Mouse (Mus musculus): Measurements from ENCODE around the gene Gm10160. TPM values are rescaled to one million over a fixed set of nuclear protein-coding genes. Genes with fewer than 3 reads are reported as not detected.
"Not testable (repeated sequence)": the region's sequence is repeated elsewhere in the genome, so short reads cannot be mapped to it uniquely, and the experiment has no call there.

Gm10160 gene
- total RNA-seq, 1 experiment from 2014 or later, result not detected

DNA sequence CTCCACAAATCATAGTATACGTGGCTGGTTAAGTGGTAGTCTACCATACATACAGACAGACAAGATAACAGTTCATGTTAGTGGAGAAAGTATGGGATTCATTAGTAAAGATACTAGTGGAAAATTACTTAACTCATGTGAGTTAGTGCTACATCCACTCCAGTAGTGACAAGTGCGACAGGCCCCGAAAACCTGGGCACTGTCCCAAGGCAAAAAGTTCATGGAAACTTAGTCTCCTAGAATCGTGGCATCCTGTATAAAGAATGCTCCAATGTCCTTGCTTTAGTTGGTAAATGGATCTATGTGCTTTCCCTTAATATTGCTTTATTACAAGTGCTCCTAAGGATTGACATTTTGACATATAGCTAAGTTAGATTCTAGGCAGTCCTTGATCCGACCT lies 17.8 kb downstream of the Gm10160 start:
- ATAC-seq (ENCODE audit: extremely low read depth, insufficient number of reproducible peaks, low FRiP score, poor library complexity, severe bottlenecking), result not testable (repeated sequence)

DNA sequence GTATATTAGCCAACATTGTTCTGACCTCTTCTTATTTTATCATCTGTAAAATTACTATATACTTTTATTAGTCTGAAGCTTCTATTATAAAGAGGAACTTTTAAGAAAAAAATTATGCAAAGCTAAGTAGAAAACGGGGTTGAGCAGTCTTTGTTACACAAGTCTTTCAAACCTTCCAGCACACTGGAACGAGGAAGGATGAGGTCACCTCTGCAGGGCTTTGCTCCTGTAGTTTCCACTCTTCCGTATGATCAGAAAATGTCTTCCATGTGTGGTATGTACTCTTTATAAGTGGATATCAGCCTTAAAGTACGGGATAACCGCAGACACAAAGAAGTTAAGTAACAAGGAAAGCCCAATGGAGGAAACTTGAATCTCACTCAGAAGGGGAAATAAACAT lies 20.2 kb downstream of the Gm10160 start:
- ATAC-seq (ENCODE audit: extremely low read depth, insufficient number of reproducible peaks, low FRiP score, poor library complexity, severe bottlenecking), result no peak

GRCm38 (mm10) chr7:81834847-81835246 lies 20.7 kb downstream of the Gm10160 start:
- no peak for ATAC-seq (ENCODE audit: extremely low read depth, insufficient number of reproducible peaks, low FRiP score, poor library complexity, severe bottlenecking)

- peak; percentile 65 for ATAC-seq (ENCODE audit: extremely low read depth, insufficient number of reproducible peaks, low FRiP score, poor library complexity, severe bottlenecking)
Measured at GRCm38 (mm10) chr7:81829379-81829894, 26.2 kb downstream of the Gm10160 start, which contains the start of gene Btbd1. TSS of gene Btbd1 (minus strand) at chr7:81829431.

DNA sequence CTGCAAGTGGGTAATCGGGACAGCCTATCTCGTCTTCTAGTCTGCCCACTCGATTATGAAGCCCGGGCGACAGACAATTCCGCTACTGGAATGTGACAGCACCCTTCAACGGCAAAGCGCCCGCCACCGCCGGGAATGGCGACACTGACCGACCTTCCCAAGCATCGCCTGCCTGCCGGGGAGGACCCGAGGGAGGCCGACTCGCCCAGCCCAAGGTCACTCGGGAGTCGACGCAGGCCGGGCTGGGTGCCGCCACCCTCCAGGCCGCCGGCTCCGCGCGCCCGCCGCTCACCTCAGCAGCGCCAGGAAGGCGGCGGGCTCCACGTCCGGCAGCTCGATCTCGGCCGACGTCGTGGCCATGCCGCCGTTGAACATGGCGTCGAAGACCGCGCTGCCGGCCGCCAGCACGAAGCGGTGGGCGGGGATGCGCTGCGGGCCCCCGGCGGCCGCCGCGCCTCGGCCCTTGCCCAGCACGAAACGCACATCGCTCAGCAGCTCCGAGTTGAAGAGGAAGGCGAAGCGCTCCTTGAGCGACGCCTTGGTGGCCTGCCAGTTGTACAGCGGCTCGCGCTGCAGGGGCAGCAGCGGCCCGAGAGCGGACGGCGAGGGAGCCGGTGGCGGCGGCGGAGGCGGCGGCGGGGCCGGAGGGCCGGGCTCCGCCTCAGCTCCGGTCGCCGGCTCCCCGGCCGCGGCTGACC lies 26.8 kb downstream of the Gm10160 start:
- ATAC-seq (ENCODE audit: extremely low read depth, insufficient number of reproducible peaks, low FRiP score, poor library complexity, severe bottlenecking), result peak; percentile 40

- ATAC-seq (ENCODE audit: extremely low read depth, insufficient number of reproducible peaks, low FRiP score, poor library complexity, severe bottlenecking), result no peak
Measured at GRCm38 (mm10) chr7:81827806-81828667, 27.6 kb downstream of the Gm10160 start.

DNA sequence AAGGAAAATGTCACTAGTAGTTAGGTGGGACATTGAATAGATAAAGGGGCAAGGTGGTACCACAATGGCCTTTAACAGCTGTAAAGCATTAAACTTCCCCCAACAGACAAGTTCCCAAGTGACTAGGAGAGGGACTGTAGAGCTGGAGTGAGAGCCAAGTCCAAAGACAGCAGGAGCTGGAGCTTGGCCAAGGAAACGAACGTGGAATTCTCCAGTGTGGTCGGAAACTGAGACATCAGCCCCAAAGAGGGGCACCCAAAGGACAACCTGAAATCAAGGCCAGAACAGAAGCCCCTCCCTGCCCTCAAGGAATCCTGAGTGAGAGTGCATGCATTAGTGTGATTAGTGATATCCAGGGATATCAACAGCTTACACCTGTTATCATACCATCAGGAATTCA lies 30.2 kb downstream of the Gm10160 start:
- no peak for ATAC-seq (ENCODE audit: extremely low read depth, insufficient number of reproducible peaks, low FRiP score, poor library complexity, severe bottlenecking)

- no peak for ATAC-seq (ENCODE audit: extremely low read depth, insufficient number of reproducible peaks, low FRiP score, poor library complexity, severe bottlenecking)
Measured at GRCm38 (mm10) chr7:81824906-81825305, 30.7 kb downstream of the Gm10160 start.

DNA sequence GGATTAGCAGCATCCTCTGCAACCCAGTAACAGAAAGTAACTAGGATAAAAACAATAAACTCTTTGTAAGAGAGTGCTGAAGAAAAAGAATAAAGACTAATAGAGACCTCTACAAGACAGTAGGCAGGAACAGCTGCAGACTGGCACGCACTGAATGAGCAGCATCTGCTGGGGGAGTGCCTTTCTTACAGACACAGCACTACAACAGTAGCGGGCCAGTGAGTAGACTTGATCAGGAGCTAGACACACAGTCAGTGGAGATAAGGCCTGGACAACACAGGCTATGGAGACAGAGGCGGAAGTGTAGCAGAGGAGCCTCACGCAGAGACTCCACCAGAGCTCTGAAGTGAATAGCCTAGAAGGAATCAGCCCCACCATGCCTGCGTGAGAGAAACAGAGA lies 49.5 kb downstream of the Gm10160 start:
- no peak for ATAC-seq (ENCODE audit: extremely low read depth, insufficient number of reproducible peaks, low FRiP score, poor library complexity, severe bottlenecking)

Other genes starting within 250 kb of the Gm10160 start
- gene Homer2, start 148.3 kb downstream of the Gm10160 start, total RNA-seq (2017), result not detected in 2 replicates
- 106 and 121 TPM in 2 replicates for gene Ramac, start 92.9 kb downstream of the Gm10160 start, total RNA-seq (2017)
- 30.3 and 42.7 TPM in 2 replicates for gene 3110040N11Rik, start 66.3 kb downstream of the Gm10160 start, total RNA-seq (2017)
- 115 and 116 TPM in 2 replicates for gene Btbd1, start 26.4 kb downstream of the Gm10160 start, total RNA-seq (2017)
- gene Tm6sf1, start 3.2 kb upstream of the Gm10160 start, total RNA-seq (2017), result 147 and 181 TPM in 2 replicates
- 2.8 and 4.0 TPM in 2 replicates for gene Hdgfl3, start 78.7 kb upstream of the Gm10160 start, total RNA-seq (2017)
- not detected in 2 replicates for gene Bnc1, start 136.5 kb upstream of the Gm10160 start, total RNA-seq (2017)